Mouse (Mus musculus): ENCODE results near the gene Grm6. TPM values are rescaled to one million over a fixed set of nuclear protein-coding genes. Genes with fewer than 3 reads are reported as not detected.

Gene Grm6
- total RNA-seq, 4 experiments from 2014 or later = not detected

GRCm38 (mm10) chr11:50914461-50914860 lies 64.0 kb downstream of the Grm6 start:
- no peak for DNase-seq (ENCODE audit: low spot score in 2 of 2)

Other genes with a start within 250 kb of the Grm6 start
- 10 to 100 TPM in 2 of 4 experiments, 1 to 10 TPM in 2; 9.2 to 18.7 (median 13.0) TPM for gene Adamts2, start 248.6 kb upstream of the Grm6 start, total RNA-seq (2022)
- gene Zfp354c, start 23.0 kb upstream of the Grm6 start, total RNA-seq (2022) = 10 to 100 TPM; 43.0 to 51.2 (median 48.0) TPM
- 1 to 10 TPM; 3.0 to 4.7 (median 3.9) TPM for gene Zfp879, start 9.1 kb upstream of the Grm6 start, total RNA-seq (2022)
- gene Zfp454, start 37.0 kb downstream of the Grm6 start, total RNA-seq (2022) = 1 to 10 TPM; 5.4 to 7.4 (median 6.7) TPM
- gene Zfp2, start 65.5 kb downstream of the Grm6 start, total RNA-seq (2022) = 10 to 100 TPM; 18.2 to 27.4 (median 20.4) TPM
- gene Zfp354b, start 80.9 kb downstream of the Grm6 start, total RNA-seq (2022) = 1 to 10 TPM; 5.9 to 7.8 (median 6.6) TPM
- gene 4933414I15Rik, start 93.1 kb downstream of the Grm6 start, total RNA-seq (2022) = not detected
- gene Prop1, start 103.1 kb downstream of the Grm6 start, total RNA-seq (2022) = not detected
- gene Olfr1378, start 115.8 kb downstream of the Grm6 start, total RNA-seq (2022) = not detected
- not detected for gene Olfr1377, start 131.3 kb downstream of the Grm6 start, total RNA-seq (2022)
- gene Olfr51, start 152.9 kb downstream of the Grm6 start, total RNA-seq (2022) = not detected
- not detected for gene Olfr54, start 163.6 kb downstream of the Grm6 start, total RNA-seq (2022)
- gene Olfr1375, start 197.4 kb downstream of the Grm6 start, total RNA-seq (2022) = not detected
- gene Zfp354a, start 208.6 kb downstream of the Grm6 start, total RNA-seq (2022) = 10 to 100 TPM in 2 of 4 experiments, 1 to 10 TPM in 2; 9.0 to 10.6 (median 10.0) TPM

Data from layer of hippocampus, adult 8-10 months (tissue).